Mouse (Mus musculus) hindbrain, postnatal 0 days (tissue): Measurements from ENCODE around the gene Lyrm7. TPM values are rescaled to one million over a fixed set of nuclear protein-coding genes. Genes with fewer than 3 reads are reported as not detected.
"Not testable (repeated sequence)": the region's sequence is repeated elsewhere in the genome, so short reads cannot be mapped to it uniquely, and the experiment has no call there.

Experiments used
- ATAC-seq: fragments of 200-750 bp; cut with Nextera tagmentation; 2 replicates; pipeline ENCODE4 v1.8.0; 2017; ENCODE audit warnings: mild to moderate bottlenecking, moderate TSS enrichment, moderate library complexity
- DNase-seq: peaks from one replicate; pipeline ENCODE4 v3.0.0-alpha.2; 2015; ENCODE audit warnings: low spot score
- H3K27ac ChIP-seq: fragments of 300-500 bp; sonication (generic); 2 replicates; pipeline ENCODE4 v1.5.1; 2014; ENCODE audit warnings: mild to moderate bottlenecking
- H3K27me3 ChIP-seq: fragments of 300-500 bp; sonication (generic); 2 replicates; pipeline ENCODE4 v1.6.1; 2014; ENCODE audit warnings: low read length, mixed read lengths; ENCODE audit not compliant: insufficient read depth
- H3K36me3 ChIP-seq: fragments of 300-500 bp; sonication (generic); 2 replicates; pipeline ENCODE4 v1.6.1; 2014; ENCODE audit warnings: low read length, mixed read lengths; ENCODE audit not compliant: insufficient read depth
- H3K4me1 ChIP-seq: fragments of 300-500 bp; sonication (generic); 2 replicates; pipeline ENCODE4 v1.6.1; 2014; ENCODE audit warnings: antibody characterized with exemption, low read length, mixed read lengths; ENCODE audit not compliant: insufficient read depth
- H3K4me2 ChIP-seq: fragments of 300-500 bp; sonication (generic); 2 replicates; pipeline ENCODE4 v1.6.1; 2014; ENCODE audit warnings: low read depth, mild to moderate bottlenecking, low read length, moderate library complexity, mixed read lengths
- H3K4me3 ChIP-seq: fragments of 300-500 bp; sonication (generic); 2 replicates; pipeline ENCODE4 v1.5.1; 2014; ENCODE audit warnings: low read length
- H3K9ac ChIP-seq: fragments of 300-500 bp; sonication (generic); replicated peaks from 2 replicates; pipeline ENCODE4 v1.6.1; 2014; ENCODE audit warnings: mild to moderate bottlenecking, low read length, moderate library complexity, mixed read lengths
- H3K9me3 ChIP-seq: fragments of 300-500 bp; sonication (generic); 2 replicates; pipeline ENCODE4 v1.6.1; 2016; ENCODE audit warnings: low read length, mixed read lengths
- CTCF ChIP-seq: IDR thresholded peaks from 2 replicates; pipeline ENCODE4 v1.5.1; 2016; ENCODE audit warnings: antibody characterized with exemption, control low read depth, low read depth
- WGBS: fragments of 180-500 bp; shearing (Covaris S2); extraction: QIAGEN DNeasy Blood & Tissue Kit; methylation state at CpG from one replicate; pipeline ENCODE4 v1.1.7; 2014; 5-methylcytosine and 5-hydroxymethylcytosine counted together
- polyA plus RNA-seq: library from polyadenylated mRNA; unstranded; fragments of >200 nt; fragmentation: Nextera tagmentation; extraction: Ambion mirVana; gene quantifications from 2 replicates; pipeline ENCODE4 v1.2.1, GENCODE M21; 2015
- total RNA-seq: library from RNA; depleted of rRNA; stranded (reverse); fragments of >200 nt; gene quantifications from 2 replicates; pipeline ENCODE4 v1.2.3, GENCODE M21; 2014

Gene Lyrm7
- total and polyA plus RNA-seq, 2 experiments from 2014 or later, result 3.1 to 5.7 TPM

- WGBS, result 64% methylated on average over 3 of the region's 3 CpGs
- Histone ChIP-seq H3K4me3 (no peak overlapping the region), H3K9ac (no peak overlapping the region), H3K4me2 (no peak overlapping the region), H3K36me3 (no peaks in the 10 kb centered on the region), H3K9me3 (no peaks in the 10 kb centered on the region), H3K4me1 (peaks cover 5% of the 10 kb centered on the region), H3K27me3 (no peaks in the 10 kb centered on the region), H3K27ac (no peak overlapping the region)
- ATAC-seq (no peak), DNase-seq (no peak)
- TF ChIP-seq CTCF, result no peak
These were observed 44.4 kb upstream of the Lyrm7 start for GRCm38 (mm10) chr11:54905086-54905485.

GRCm38 (mm10) chr11:54903940-54904706, 43.4 kb upstream of the Lyrm7 start:
- Histone ChIP-seq H3K36me3 (no peaks in the 10 kb centered on the region), H3K4me3 (no peak overlapping the region), H3K27me3 (no peaks in the 10 kb centered on the region), H3K9me3 (no peaks in the 10 kb centered on the region), H3K27ac (no peak overlapping the region), H3K4me2 (no peak overlapping the region), H3K4me1 (peaks cover 5% of the 10 kb centered on the region), H3K9ac (no peak overlapping the region)
- TF ChIP-seq CTCF, result no peak
- ATAC-seq, result peak; percentile 81
- 51% methylated on average over 4 of the region's 4 CpGs for WGBS
- DNase-seq, result peak; percentile 57

GRCm38 (mm10) chr11:54903339-54903738, 42.6 kb upstream of the Lyrm7 start:
- Histone ChIP-seq H3K9ac (peak overlapping the region; percentile 40), H3K4me2 (peak overlapping the region; percentile 92), H3K36me3 (no peaks in the 10 kb centered on the region), H3K27ac (no peak overlapping the region), H3K4me1 (peaks cover 5% of the 10 kb centered on the region), H3K4me3 (peak overlapping the region; percentile 50), H3K9me3 (no peaks in the 10 kb centered on the region), H3K27me3 (no peaks in the 10 kb centered on the region)
- TF ChIP-seq CTCF, result no peak
- no peak for DNase-seq
- no peak for ATAC-seq
- WGBS, result 82% methylated on average over 5 of the region's 5 CpGs

GRCm38 (mm10) chr11:54902333-54903323, 41.9 kb upstream of the Lyrm7 start, which contains the start of gene Gpx3:
Gene Gpx3 (plus strand): TSS chr11:54902453.
- 14% methylated on average over 45 of the region's 45 CpGs for WGBS
- ATAC-seq (peak; percentile 92), DNase-seq (peak; percentile 81)
- no peaks in the 10 kb centered on the region for H3K27me3 ChIP-seq
- peak within 1 kb of the TSS; percentile 50 for H3K4me3 ChIP-seq
- TF ChIP-seq CTCF, result no peak
- no peak within 1 kb of the TSS for H3K27ac ChIP-seq
- H3K4me1 ChIP-seq, result peaks cover 5% of the 10 kb centered on the region
- H3K36me3 ChIP-seq, result no peaks in the 10 kb centered on the region
- H3K4me2 ChIP-seq, result peak within 1 kb of the TSS; percentile 92
- no peaks in the 10 kb centered on the region for H3K9me3 ChIP-seq
- H3K9ac ChIP-seq, result peak within 1 kb of the TSS; percentile 40

GRCm38 (mm10) chr11:54899657-54900056, 38.9 kb upstream of the Lyrm7 start:
- peaks cover 5% of the 10 kb centered on the region for H3K4me1 ChIP-seq
- no peak overlapping the region for H3K4me2 ChIP-seq
- no peak overlapping the region for H3K27ac ChIP-seq
- H3K27me3 ChIP-seq, result no peaks in the 10 kb centered on the region
- DNase-seq (no peak), ATAC-seq (no peak)
- H3K36me3 ChIP-seq, result no peaks in the 10 kb centered on the region
- WGBS, result 79% methylated on average over 4 of the region's 4 CpGs
- no peak overlapping the region for H3K4me3 ChIP-seq
- no peak for TF ChIP-seq CTCF
- no peak overlapping the region for H3K9ac ChIP-seq
- H3K9me3 ChIP-seq, result no peaks in the 10 kb centered on the region

- ATAC-seq, result no peak
- DNase-seq, result no peak
- Histone ChIP-seq H3K36me3 (no peaks in the 10 kb centered on the region), H3K4me2 (no peak overlapping the region), H3K4me3 (no peak overlapping the region), H3K27ac (no peak overlapping the region), H3K9ac (no peak overlapping the region), H3K27me3 (no peaks in the 10 kb centered on the region), H3K4me1 (no peaks in the 10 kb centered on the region), H3K9me3 (no peaks in the 10 kb centered on the region)
- TF ChIP-seq CTCF, result no peak
- WGBS, result 56% methylated on average over 5 of the region's 5 CpGs
These were observed 36.8 kb upstream of the Lyrm7 start for GRCm38 (mm10) chr11:54897470-54897869.

GRCm38 (mm10) chr11:54896646-54897045, 35.9 kb upstream of the Lyrm7 start:
- H3K27ac ChIP-seq, H3K9me3 ChIP-seq, DNase-seq, H3K4me3 ChIP-seq, H3K27me3 ChIP-seq, H3K9ac ChIP-seq, H3K36me3 ChIP-seq, H3K4me2 ChIP-seq, ATAC-seq, H3K4me1 ChIP-seq: not testable (repeated sequence)
- WGBS, result 76% methylated on average over 3 of the region's 3 CpGs
